Mouse (Mus musculus): Measurements from ENCODE around the gene Hist1h2ai.
"Not testable (repeated sequence)": the region's sequence is repeated elsewhere in the genome, so short reads cannot be mapped to it uniquely, and the experiment has no call there.

The Hist1h2ai gene

DNA sequence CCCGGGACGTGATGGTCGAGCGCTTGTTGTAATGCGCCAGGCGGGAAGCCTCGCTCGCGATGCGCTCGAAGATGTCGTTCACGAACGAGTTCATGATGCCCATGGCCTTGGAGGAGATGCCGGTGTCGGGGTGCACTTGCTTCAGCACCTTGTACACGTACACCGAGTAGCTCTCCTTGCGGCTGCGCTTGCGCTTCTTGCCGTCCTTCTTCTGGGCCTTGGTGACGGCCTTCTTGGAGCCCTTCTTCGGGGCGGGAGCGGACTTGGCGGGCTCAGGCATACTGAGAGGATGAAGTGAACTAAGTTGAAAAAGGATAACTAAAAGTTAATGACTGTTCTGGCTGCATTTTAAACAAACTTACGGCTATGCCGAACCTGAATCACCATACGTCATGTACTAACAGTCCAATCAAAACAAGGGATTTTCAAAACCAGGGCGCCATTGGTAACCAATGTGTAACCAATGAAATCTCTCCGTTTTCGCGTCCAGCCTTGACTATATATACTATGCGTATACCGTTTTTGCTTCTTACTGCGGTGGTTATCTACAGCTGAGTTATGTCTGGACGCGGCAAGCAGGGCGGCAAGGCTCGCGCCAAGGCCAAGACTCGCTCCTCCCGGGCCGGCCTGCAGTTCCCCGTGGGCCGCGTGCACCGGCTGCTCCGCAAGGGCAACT lies at the start of gene Hist1h2ai, which contains the start of gene Hist1h2bl:
Gene Hist1h2ai, plus strand, starts transcription at position 559 of the 676 bp plus-strand sequence.
Gene Hist1h2bl, minus strand, starts transcription at position 280 of the 676 bp plus-strand sequence.
- peak; percentile 60 to 87 for DNase-seq

DNA sequence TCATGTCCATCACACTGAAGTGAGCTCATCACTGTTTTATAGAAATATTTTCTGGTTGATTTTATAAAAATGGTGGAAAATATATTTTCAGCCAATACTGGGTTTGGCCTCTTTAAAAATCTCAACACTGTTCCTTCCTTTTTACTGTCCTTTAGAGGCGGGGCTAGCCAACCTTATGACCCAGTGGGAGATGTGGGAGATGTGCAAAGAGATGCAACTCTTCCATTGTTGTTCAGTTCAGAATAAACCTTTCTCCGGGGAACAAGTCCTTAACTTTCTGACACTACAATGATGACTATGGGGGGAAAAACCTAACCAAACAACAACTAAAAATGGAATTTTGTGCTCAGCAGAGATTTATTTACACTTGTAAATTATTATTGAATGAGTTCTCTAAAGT lies 38.9 kb upstream of the Hist1h2ai start, which contains the start of gene Olfr1360:
Gene Olfr1360, minus strand, starts transcription at position 101 of the 400 bp plus-strand sequence.
- DNase-seq = no peak

- DNase-seq = no peak
Measured at GRCm38 (mm10) chr13:21697811-21698210, 18.4 kb upstream of the Hist1h2ai start, which contains the start of gene Olfr1359. Olfr1359 (plus strand) TSS chr13:21698111.

DNA sequence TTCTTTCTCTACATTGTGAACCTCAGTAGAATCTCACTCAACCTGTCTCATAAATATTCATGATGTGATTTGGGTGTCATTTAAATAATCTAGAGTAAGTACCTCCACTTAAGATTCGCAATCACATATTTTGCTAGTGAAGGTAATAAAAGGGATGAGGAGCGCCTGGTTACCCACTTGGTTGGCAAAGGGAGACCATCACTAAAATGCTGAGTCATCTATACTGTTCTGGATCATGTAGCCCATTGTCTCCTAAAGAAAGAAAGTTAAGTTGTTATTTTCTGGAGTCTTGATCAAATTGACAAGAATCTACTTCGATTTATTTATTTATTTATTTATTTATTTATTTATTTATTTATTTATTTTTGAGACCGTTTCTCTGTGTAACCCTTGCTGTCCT lies 9.6 kb upstream of the Hist1h2ai start:
- no peak for DNase-seq

DNA sequence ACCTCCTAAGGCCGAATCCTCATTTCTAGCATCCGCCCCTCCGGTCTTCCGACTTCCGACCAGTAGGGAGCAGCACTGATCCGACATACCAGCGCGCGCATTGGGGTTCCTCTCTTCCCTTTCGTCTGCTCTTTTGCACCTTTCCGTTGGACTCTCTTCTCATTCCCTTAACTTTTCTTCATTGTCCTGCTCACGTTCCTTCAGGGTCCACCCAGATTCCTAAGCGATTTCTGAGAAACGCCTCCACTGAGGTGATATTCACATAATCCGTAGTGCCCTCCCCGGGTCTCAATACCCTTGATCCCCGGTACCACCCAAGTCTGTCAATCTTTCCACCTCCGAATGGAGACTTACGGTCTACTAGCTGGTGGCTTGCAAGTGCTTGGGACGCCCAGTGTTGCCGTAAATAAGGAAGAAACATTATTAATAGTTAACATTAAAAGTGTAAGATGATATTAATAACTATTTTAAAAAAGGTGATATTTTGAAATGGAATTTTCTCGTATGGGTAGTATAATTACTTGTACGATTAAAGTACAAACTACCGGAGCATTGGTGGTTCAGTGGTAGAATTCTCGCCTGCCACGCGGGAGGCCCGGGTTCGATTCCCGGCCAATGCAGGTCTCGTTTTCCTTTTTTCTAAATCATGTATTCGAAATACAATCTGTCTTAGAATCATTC lies 6.1 kb upstream of the Hist1h2ai start:
- DNase-seq = peak; percentile 87 to 93

GRCm38 (mm10) chr13:21710821-21711525 lies 5.2 kb upstream of the Hist1h2ai start:
- DNase-seq = peak; percentile 68 to 81

DNA sequence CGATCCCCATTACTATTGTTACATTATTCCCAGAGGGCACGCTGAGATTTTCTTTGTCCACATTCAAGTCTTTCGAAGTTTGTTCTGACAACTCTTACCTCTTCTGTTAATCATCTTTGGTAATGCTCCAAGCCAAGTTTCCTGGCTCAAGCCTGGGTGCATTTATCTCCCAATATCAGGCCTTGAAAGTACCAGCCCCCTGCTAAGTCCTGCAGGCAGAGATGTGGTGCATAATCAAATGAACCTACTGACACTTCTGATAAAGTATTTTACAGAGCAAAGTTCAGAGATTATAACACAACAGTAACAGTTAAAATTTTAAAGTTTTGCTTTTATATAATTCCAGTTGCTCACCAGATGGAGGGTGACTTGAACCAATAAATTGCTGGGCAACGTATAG lies 4.5 kb upstream of the Hist1h2ai start:
- no peak for DNase-seq

DNA sequence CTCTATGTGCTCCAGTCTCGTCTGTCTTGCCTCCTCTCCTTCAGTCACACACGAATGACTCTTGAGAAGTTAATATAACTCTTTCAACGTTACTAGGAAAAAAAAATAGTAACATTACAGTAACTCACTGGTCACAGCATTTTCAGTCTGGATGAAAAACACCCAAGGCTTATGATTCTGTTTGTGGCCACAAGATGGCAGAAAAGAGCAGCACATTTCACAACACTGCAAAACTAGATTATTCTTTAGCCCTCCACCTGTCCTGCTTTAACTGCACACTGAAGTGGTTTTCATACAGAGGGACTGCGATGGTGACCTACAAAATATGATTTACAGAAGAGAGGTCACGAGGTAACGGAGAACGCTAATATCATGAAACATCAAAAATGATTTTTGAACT lies 1.5 kb upstream of the Hist1h2ai start:
- peak; percentile 62 to 75 for DNase-seq

- DNase-seq = no peak
Measured at GRCm38 (mm10) chr13:21715131-21715863, 925 bp upstream of the Hist1h2ai start.

DNA sequence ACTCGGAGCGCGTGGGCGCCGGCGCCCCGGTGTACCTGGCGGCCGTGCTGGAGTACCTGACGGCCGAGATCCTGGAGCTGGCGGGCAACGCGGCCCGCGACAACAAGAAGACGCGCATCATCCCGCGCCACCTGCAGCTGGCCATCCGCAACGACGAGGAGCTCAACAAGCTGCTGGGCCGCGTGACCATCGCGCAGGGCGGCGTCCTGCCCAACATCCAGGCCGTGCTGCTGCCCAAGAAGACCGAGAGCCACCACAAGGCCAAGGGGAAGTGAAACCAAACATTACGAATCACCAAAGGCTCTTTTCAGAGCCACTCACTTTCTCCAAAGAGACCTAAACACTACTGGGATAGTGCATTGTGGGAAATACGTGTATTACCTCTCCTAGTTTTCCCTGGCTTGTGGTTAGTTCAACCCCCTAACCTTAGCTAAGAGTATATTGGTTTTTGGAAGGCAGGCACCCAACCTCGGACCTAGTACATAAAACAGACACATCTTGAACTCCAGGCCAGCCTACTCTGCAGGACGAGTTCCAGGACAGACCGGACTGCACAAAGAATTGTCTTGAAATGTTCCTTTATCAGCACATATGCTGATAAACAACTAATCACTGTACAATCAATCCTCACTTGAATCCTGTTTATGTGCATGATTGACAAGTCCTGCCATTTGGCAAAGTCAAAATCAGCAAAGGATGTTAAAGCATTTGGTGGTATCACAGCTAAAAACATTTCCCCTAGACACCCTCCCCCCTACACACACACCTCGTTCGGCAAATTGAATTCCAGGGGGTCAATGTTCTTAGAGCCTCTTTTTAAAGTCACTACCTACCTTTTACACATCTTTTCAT lies 544 bp downstream of the Hist1h2ai start:
- not testable (repeated sequence) for DNase-seq

DNA sequence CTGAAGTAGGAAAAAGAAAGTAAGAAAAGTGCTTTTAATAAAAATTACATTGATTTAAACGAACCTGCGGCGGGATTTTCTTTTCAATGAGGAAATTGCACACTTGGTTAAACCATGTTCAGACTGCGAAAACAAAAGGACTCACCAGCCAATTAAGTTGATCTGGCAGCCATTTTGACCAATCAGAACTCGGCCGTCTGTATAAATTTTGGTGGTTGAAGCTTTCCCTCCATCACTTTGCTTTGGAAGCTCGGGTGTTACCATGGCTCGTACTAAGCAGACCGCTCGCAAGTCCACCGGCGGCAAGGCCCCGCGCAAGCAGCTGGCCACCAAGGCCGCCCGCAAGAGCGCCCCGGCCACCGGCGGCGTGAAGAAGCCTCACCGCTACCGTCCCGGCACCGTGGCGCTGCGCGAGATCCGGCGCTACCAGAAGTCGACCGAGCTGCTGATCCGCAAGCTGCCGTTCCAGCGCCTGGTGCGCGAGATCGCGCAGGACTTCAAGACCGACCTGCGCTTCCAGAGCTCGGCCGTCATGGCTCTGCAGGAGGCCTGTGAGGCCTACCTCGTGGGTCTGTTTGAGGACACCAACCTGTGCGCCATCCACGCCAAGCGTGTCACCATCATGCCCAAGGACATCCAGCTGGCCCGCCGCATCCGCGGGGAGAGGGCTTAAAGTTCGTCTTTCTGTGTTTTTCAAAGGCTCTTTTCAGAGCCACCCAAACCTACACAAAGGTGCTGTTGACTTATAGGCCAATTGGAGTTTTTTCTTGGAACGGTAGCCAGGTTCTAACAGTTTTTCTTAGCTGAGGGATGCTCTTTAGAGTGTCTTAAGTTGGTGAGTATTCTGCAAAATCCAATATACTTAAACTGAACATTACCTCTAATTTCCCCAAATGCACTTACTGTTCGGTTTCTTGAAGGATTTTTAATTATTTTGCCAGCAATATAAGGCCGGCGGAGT lies 1.5 kb downstream of the Hist1h2ai start, which contains the start of gene Hist1h3h:
Gene Hist1h3h, plus strand, starts transcription at position 263 of the 961 bp plus-strand sequence.
- peak; percentile 74 to 78 for DNase-seq

DNA sequence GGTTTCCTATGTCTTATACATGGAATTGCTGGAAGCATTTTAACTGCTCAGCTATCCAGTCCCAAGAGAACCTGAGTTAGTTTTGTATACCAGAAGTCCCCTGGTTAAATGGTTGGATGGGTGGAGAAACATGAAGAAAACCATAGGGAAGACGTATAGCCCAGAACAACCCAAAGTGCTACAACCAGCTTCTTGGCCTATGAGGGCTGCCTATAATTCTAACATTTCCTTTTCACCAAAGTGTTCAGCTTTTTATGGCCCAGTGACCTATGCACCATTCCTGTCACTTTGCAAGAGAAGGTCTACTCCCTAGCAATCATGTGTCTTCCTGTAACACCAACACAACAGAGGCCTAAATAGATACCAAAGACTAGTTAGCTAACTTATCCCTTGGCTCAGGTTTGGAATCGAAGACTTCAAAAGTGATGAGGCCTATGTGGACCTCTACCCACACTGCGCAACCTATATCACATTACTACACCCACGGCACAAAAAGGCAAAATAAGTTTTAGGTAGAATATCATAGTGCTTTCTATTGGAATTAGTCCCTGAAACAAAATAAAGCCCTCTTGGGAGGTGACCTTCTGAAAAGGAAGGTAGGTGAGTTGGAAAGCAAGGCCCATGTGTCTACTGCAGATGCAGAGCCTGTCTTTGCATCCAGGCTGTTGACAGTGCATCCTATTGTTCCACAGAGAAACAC lies 2.3 kb downstream of the Hist1h2ai start:
- no peak for DNase-seq

DNA sequence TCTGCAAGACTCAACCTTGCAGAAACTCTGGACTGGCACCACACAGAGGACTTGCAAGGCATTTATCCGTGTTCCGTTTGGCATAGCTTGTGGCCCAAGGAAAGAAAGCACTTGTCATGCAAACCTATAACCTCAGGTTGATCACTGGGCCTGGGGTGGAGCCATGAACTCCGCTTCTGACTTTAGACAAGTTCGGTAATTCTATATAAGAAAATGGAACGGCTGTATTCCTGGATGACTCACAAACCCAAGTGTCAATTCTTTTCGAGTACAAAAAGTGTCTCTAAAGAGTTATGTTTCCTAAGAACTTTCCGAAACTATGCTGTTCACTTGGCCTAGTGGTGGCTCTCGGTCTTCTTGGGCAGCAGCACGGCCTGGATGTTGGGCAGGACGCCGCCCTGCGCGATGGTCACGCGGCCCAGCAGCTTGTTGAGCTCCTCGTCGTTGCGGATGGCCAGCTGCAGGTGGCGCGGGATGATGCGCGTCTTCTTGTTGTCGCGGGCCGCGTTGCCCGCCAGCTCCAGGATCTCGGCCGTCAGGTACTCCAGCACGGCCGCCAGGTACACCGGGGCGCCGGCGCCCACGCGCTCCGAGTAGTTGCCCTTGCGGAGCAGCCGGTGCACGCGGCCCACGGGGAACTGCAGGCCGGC lies 5.0 kb downstream of the Hist1h2ai start:
- not testable (repeated sequence) for DNase-seq

DNA sequence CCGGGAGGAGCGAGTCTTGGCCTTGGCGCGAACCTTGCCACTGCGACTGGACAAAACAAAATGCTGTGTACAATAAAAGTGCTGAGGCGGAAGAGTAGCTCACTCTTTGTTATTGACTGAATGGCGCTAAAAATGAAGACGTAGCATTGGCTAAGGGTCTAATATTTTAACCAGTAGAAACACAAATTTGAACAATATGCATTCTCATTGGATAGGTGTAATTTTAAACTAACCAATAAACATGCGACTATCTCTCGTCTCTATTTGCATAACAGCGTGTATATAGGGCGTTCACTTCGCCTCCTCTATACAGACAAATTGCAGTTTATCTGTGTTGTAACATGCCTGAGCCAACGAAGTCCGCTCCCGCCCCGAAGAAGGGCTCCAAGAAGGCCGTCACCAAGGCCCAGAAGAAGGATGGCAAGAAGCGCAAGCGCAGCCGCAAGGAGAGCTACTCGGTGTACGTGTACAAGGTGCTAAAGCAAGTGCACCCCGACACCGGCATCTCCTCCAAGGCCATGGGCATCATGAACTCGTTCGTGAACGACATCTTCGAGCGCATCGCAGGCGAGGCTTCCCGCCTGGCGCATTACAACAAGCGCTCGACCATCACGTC lies 5.6 kb downstream of the Hist1h2ai start, which contains the start of gene Hist1h2bm:
Gene Hist1h2bm, plus strand, starts transcription at position 288 of the 616 bp plus-strand sequence.
- DNase-seq = peak; percentile 37 to 76

- no peak for DNase-seq
Measured at GRCm38 (mm10) chr13:21722373-21722925, 6.2 kb downstream of the Hist1h2ai start.

GRCm38 (mm10) chr13:21722993-21723836 lies 7.0 kb downstream of the Hist1h2ai start:
- DNase-seq = no peak

- DNase-seq = no peak
Measured at GRCm38 (mm10) chr13:21727948-21728572, 11.8 kb downstream of the Hist1h2ai start.

Measured in kidney, postnatal 36 days (tissue).